Mouse (Mus musculus): ENCODE results near the gene Asb4. TPM values are rescaled to one million over a fixed set of nuclear protein-coding genes. Genes with fewer than 3 reads are reported as not detected.
A peak's percentile ranks its signal among the peaks of the same experiment; 100 is the strongest.

The Asb4 gene
- polyA plus RNA-seq, 1 experiment from 2014 or later: 6.7 TPM

DNA sequence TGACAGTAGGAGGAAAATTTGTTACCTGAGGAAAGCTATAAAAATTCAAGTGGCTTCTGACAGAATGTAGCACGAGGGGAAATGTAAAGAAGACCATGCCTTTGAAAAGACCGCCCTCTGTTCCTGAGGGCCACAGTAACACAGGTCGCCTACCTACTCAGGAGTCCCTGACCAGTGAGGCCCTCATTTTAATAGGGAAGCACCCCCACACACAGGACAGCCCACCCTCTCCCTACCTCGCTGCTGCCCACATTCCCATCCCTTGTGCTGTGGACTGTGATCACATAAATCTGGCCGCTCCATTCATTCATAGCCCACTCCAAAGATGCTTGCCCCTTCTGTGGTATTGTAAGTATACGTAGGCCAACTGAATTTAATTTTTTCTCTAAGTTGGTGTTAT is 20.8 kb downstream of the Asb4 start:
- H3K4me1 ChIP-seq (replicated peaks; ENCODE audit: control insufficient read depth, insufficient read depth, low read length): no peaks in the 10 kb centered on the region
- no peaks in the 10 kb centered on the region for H3K27me3 ChIP-seq (ENCODE audit: control insufficient read depth, insufficient read depth, low read depth, low read length)
- WGBS: 72% methylated on average over 6 of the region's 6 CpGs
- H3K9me3 ChIP-seq (ENCODE audit: control insufficient read depth, low read length): no peaks in the 10 kb centered on the region
- H3K36me3 ChIP-seq (ENCODE audit: control insufficient read depth, insufficient read depth, low read length): no peaks in the 10 kb centered on the region
- H3K4me3 ChIP-seq (ENCODE audit: low read length): no peak overlapping the region
- no peak overlapping the region for H3K27ac ChIP-seq (ENCODE audit: low read length)
- no peak for ATAC-seq (ENCODE audit: low read depth)
- no peak overlapping the region for H3K4me2 ChIP-seq (ENCODE audit: low read depth, low read length)
- no peak overlapping the region for H3K9ac ChIP-seq (ENCODE audit: low read length)

DNA sequence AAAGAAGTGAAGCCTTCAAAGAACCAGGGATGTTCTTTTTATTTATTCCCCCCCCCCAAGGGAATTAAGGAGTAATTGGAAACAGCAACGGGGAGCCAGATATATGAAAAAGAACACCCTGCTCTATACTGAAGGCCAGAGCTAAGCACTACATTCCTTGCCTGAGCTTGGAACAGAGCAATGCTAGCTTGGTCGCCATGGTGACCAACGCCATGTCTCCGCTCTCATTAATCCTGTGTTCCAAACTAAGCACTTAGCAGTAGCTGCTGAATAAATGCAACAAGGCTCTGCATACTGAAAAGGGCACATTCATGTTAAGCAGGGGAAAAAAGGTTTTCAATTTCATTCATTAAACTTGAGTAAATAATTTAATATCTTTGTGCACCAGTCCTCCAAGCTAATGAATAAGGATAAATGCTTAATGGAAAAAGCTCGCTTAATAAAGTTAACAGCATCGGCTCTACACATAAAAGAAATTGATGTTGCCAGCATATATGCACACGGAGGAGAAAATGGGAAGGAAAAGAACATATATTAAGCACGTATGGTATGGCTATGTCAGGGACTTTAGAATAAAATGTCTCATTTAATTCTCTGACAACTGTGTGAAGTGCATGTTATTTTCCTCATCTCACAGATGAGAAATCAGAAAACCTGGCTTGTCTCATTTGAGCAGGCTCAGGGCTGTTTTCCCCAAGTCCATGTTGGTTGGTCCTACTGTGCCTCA is 25.4 kb downstream of the Asb4 start:
- Histone ChIP-seq H3K4me2 (ENCODE audit: low read depth, low read length) (no peak overlapping the region), H3K4me1 (replicated peaks; ENCODE audit: control insufficient read depth, insufficient read depth, low read length) (0 out of 2 replicates have a peak, but pooled peaks cover 2% of the 10 kb centered on the region), H3K4me3 (ENCODE audit: low read length) (no peak overlapping the region), H3K27ac (ENCODE audit: low read length) (no peak overlapping the region), H3K27me3 (ENCODE audit: control insufficient read depth, insufficient read depth, low read depth, low read length) (no peaks in the 10 kb centered on the region), H3K9ac (ENCODE audit: low read length) (no peak overlapping the region), H3K9me3 (ENCODE audit: control insufficient read depth, low read length) (no peaks in the 10 kb centered on the region), H3K36me3 (ENCODE audit: control insufficient read depth, insufficient read depth, low read length) (no peaks in the 10 kb centered on the region)
- ATAC-seq (ENCODE audit: low read depth): peak; percentile 67; the same call in 1 of the 2 replicates
- 58% methylated on average over 8 of the region's 8 CpGs for WGBS

DNA sequence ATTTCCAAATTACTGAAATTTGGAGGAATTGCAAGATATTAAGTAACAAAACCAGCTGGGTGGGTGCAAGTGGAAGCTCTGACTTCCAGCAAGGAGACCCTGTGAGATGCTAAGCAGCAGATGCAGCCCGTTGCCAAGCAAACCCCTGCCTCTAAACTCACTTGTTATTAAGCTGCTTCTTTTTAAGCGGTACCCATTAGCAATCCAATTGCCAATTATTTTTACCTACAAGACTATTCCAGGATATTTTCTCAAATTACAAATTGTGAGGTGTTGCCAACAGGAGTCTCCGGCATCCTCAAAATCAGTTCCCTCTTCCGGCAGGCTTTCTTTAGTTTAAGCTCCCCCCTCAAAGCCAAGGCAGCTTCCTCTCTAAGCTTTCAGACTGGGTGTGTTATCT is 26.5 kb downstream of the Asb4 start:
- H3K9ac ChIP-seq (ENCODE audit: low read length): no peak overlapping the region
- 83% methylated on average over 4 of the region's 4 CpGs for whole genome bisulfite sequencing
- H3K27me3 ChIP-seq (ENCODE audit: control insufficient read depth, insufficient read depth, low read depth, low read length): no peaks in the 10 kb centered on the region
- no peak overlapping the region for H3K4me3 ChIP-seq (ENCODE audit: low read length)
- no peaks in the 10 kb centered on the region for H3K9me3 ChIP-seq (ENCODE audit: control insufficient read depth, low read length)
- no peak overlapping the region for H3K4me2 ChIP-seq (ENCODE audit: low read depth, low read length)
- H3K4me1 ChIP-seq (replicated peaks; ENCODE audit: control insufficient read depth, insufficient read depth, low read length): 0 out of 2 replicates have a peak, but pooled peaks cover 2% of the 10 kb centered on the region
- no peak for ATAC-seq (ENCODE audit: low read depth)
- no peak overlapping the region for H3K27ac ChIP-seq (ENCODE audit: low read length)
- no peaks in the 10 kb centered on the region for H3K36me3 ChIP-seq (ENCODE audit: control insufficient read depth, insufficient read depth, low read length)

DNA sequence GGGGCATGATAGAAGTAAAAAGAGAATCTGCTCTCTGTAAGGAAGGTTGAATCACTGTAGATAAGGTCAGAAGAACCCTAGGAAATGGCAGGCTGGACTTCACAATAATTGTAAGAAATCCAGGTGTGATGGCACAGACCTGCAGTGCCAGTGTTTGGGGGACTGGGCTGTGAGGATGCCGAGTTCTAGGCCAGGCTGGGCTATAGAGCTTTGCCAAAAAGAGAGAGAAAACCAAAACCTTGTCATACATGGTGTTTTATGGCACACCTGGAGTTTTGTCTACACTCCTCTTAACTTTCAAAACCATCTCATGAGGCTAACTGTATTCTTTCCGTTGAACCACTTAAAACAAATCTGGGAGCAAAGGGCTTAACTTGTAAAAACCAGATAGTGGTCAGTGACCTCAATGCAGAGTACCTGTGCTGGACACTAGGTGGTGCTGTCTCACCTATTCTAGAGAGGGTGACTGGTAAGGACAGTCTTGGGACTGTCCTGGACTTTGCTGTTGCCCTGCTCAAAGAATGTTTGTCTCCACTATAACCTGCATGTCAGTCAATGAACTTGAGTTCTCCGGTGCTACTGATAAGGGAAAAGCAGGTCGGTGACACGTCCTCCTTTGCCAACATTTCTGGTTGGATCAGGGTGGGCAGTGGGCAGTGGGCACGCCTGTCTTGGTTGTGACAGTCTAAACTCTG is 27.7 kb downstream of the Asb4 start:
- Histone ChIP-seq H3K27ac (ENCODE audit: low read length) (no peak overlapping the region), H3K9me3 (ENCODE audit: control insufficient read depth, low read length) (no peaks in the 10 kb centered on the region), H3K4me2 (ENCODE audit: low read depth, low read length) (no peak overlapping the region), H3K36me3 (ENCODE audit: control insufficient read depth, insufficient read depth, low read length) (no peaks in the 10 kb centered on the region), H3K4me3 (ENCODE audit: low read length) (no peak overlapping the region), H3K9ac (ENCODE audit: low read length) (no peak overlapping the region), H3K4me1 (replicated peaks; ENCODE audit: control insufficient read depth, insufficient read depth, low read length) (0 out of 2 replicates have a peak, but pooled peaks cover 2% of the 10 kb centered on the region), H3K27me3 (ENCODE audit: control insufficient read depth, insufficient read depth, low read depth, low read length) (no peaks in the 10 kb centered on the region)
- peak; percentile 87 for ATAC-seq (ENCODE audit: low read depth)
- 35% methylated on average over 6 of the region's 6 CpGs for WGBS

DNA sequence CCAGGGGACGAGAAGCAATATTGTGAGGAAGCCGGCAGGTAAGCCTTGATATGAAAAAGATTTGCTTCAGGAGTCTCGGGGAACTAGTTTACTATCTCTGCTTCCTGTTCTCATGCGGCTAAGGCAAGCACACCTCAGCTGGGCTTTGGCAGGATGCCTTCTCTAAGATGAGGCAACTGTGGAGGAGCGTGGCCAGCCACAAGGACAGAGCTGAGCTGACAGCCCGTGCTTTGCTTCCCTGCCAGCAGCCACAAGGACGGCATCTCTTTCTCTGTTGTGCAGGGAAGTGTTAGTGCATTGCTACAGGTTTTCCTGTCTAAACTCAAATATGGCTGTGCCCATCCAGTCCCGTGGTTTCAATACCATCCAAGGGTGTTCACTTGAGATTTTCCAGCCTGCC is 30.1 kb downstream of the Asb4 start:
- ATAC-seq (ENCODE audit: low read depth): no peak
- Histone ChIP-seq H3K27ac (ENCODE audit: low read length) (no peak overlapping the region), H3K4me2 (ENCODE audit: low read depth, low read length) (no peak overlapping the region), H3K4me3 (ENCODE audit: low read length) (no peak overlapping the region), H3K9me3 (ENCODE audit: control insufficient read depth, low read length) (no peaks in the 10 kb centered on the region), H3K27me3 (ENCODE audit: control insufficient read depth, insufficient read depth, low read depth, low read length) (no peaks in the 10 kb centered on the region), H3K9ac (ENCODE audit: low read length) (no peak overlapping the region), H3K36me3 (ENCODE audit: control insufficient read depth, insufficient read depth, low read length) (no peaks in the 10 kb centered on the region), H3K4me1 (replicated peaks; ENCODE audit: control insufficient read depth, insufficient read depth, low read length) (0 out of 2 replicates have a peak, but pooled peaks cover 2% of the 10 kb centered on the region)
- WGBS: 25% methylated on average over 8 of the region's 8 CpGs

DNA sequence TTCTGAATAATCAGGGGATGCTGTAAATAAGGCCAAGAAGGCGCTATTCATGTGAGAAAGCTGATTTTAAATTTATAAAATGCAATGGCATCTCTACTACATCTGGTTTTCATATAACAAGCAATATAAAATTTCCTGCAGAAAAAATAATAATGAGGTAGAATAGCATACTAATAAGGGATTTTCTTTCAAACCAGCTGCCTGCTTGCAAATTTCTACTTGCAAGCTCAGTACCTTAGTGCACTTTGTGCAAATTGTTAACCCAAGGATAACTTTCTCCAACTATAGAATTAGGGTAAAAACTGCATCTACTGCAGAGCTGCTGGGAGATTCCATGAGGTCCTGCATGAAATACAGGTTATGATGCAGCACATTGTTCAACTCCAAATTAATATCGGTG is 38.3 kb downstream of the Asb4 start:
- WGBS: 88% methylated on average over 2 of the region's 2 CpGs
- no peak overlapping the region for H3K27ac ChIP-seq (ENCODE audit: low read length)
- no peaks in the 10 kb centered on the region for H3K27me3 ChIP-seq (ENCODE audit: control insufficient read depth, insufficient read depth, low read depth, low read length)
- H3K9me3 ChIP-seq (ENCODE audit: control insufficient read depth, low read length): no peaks in the 10 kb centered on the region
- no peaks in the 10 kb centered on the region for H3K4me1 ChIP-seq (replicated peaks; ENCODE audit: control insufficient read depth, insufficient read depth, low read length)
- no peak overlapping the region for H3K4me3 ChIP-seq (ENCODE audit: low read length)
- H3K4me2 ChIP-seq (ENCODE audit: low read depth, low read length): no peak overlapping the region
- no peak for ATAC-seq (ENCODE audit: low read depth)
- H3K36me3 ChIP-seq (ENCODE audit: control insufficient read depth, insufficient read depth, low read length): no peaks in the 10 kb centered on the region
- no peak overlapping the region for H3K9ac ChIP-seq (ENCODE audit: low read length)

DNA sequence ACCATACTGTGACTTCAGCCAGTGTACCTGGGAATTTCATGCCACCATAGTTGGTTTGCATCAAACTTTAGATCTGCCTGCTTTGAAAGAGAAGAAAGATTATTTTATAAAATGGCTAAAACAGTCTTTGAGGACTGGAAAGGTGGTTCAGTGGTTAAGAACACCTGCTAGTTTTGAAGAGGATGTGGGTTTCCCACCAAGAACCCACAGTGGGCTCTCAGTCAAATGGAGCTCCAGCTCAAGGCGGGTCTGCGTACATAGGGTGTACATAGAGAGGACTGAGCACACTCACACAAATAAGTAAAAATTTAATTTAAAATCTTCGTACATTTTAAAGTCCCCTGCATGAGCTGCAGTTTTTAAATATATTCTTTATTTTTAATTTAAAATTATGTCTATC is 39.2 kb downstream of the Asb4 start:
- Histone ChIP-seq H3K27ac (ENCODE audit: low read length) (no peak overlapping the region), H3K27me3 (ENCODE audit: control insufficient read depth, insufficient read depth, low read depth, low read length) (no peaks in the 10 kb centered on the region), H3K9me3 (ENCODE audit: control insufficient read depth, low read length) (no peaks in the 10 kb centered on the region), H3K9ac (ENCODE audit: low read length) (no peak overlapping the region), H3K4me1 (replicated peaks; ENCODE audit: control insufficient read depth, insufficient read depth, low read length) (no peaks in the 10 kb centered on the region), H3K4me3 (ENCODE audit: low read length) (no peak overlapping the region), H3K4me2 (ENCODE audit: low read depth, low read length) (no peak overlapping the region), H3K36me3 (ENCODE audit: control insufficient read depth, insufficient read depth, low read length) (no peaks in the 10 kb centered on the region)
- no peak for ATAC-seq (ENCODE audit: low read depth)
- 86% methylated on average over 3 of the region's 3 CpGs for WGBS

DNA sequence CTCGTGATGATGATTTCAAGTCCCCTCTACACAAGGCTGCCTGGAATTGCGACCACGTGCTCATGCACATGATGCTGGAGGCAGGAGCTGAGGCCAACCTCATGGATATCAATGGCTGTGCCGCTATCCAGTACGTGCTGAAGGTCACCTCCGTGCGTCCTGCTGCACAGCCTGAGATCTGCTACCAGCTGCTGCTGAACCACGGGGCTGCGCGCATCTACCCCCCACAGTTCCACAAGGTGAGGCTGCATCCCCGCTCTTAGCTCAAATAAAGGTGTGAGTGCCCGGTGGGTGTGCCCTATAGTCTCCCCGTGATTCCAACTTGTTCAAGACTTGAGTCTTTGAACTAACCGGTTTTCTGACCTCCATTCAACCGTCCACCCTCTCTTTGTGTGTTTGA is 40.4 kb downstream of the Asb4 start:
- H3K4me1 ChIP-seq (replicated peaks; ENCODE audit: control insufficient read depth, insufficient read depth, low read length): no peaks in the 10 kb centered on the region
- no peak overlapping the region for H3K4me3 ChIP-seq (ENCODE audit: low read length)
- H3K27ac ChIP-seq (ENCODE audit: low read length): no peak overlapping the region
- no peak for ATAC-seq (ENCODE audit: low read depth)
- H3K4me2 ChIP-seq (ENCODE audit: low read depth, low read length): no peak overlapping the region
- H3K36me3 ChIP-seq (ENCODE audit: control insufficient read depth, insufficient read depth, low read length): no peaks in the 10 kb centered on the region
- H3K9me3 ChIP-seq (ENCODE audit: control insufficient read depth, low read length): no peaks in the 10 kb centered on the region
- 84% methylated on average over 15 of the region's 15 CpGs for WGBS
- H3K27me3 ChIP-seq (ENCODE audit: control insufficient read depth, insufficient read depth, low read depth, low read length): no peaks in the 10 kb centered on the region
- H3K9ac ChIP-seq (ENCODE audit: low read length): no peak overlapping the region

DNA sequence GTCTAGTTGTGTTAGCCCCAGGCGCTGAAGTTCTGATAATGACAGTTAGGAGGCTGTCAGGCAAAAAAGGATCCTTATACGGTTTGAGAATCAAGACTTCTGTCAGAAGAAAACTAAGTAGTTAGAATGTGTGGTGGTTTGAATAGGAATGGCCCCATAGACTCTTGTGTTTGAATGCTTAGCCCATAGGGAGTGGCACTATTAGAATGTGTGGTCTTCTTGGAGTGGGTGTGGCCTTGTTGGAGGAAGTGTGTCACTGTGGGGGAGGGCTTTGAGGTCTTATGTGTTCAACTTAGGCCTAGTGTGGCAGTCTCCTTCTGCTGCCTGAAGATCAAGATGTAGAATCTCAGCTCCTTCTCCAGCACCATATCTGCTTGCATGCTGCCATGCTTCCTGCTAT is 43.8 kb downstream of the Asb4 start:
- no peak for ATAC-seq (ENCODE audit: low read depth)
- H3K4me3 ChIP-seq (ENCODE audit: low read length): no peak overlapping the region
- no peak overlapping the region for H3K4me2 ChIP-seq (ENCODE audit: low read depth, low read length)
- no peaks in the 10 kb centered on the region for H3K27me3 ChIP-seq (ENCODE audit: control insufficient read depth, insufficient read depth, low read depth, low read length)
- WGBS: 90% methylated on average over 2 of the region's 2 CpGs
- H3K27ac ChIP-seq (ENCODE audit: low read length): no peak overlapping the region
- no peak overlapping the region for H3K9ac ChIP-seq (ENCODE audit: low read length)
- no peaks in the 10 kb centered on the region for H3K9me3 ChIP-seq (ENCODE audit: control insufficient read depth, low read length)
- H3K36me3 ChIP-seq (ENCODE audit: control insufficient read depth, insufficient read depth, low read length): no peaks in the 10 kb centered on the region
- no peaks in the 10 kb centered on the region for H3K4me1 ChIP-seq (replicated peaks; ENCODE audit: control insufficient read depth, insufficient read depth, low read length)

Data from lung, embryonic 16.5 days (tissue).